Mouse (Mus musculus) erythroblast, adult 5-6 weeks (primary cell): ENCODE measurements at regions not wholly inside any gene's neighbourhood (a gene's known extent, or its start where the extent isn't known, plus 50 kb on each side); places are given as distances from the start of the nearest gene placed in this dataset.

Source experiments
- ATAC-seq: replicated peaks from 2 replicates; pipeline ENCODE4 v1.8.0; 2016; ENCODE audit warnings: moderate number of reproducible peaks, mild to moderate bottlenecking, moderate TSS enrichment, inconsistent platforms; ENCODE audit not compliant: poor library complexity, low FRiP score, severe bottlenecking

- no peak for ATAC-seq
These were observed 114.6 kb downstream of the Erv3 start for GRCm38 (mm10) chr2:131744957-131745356.

DNA sequence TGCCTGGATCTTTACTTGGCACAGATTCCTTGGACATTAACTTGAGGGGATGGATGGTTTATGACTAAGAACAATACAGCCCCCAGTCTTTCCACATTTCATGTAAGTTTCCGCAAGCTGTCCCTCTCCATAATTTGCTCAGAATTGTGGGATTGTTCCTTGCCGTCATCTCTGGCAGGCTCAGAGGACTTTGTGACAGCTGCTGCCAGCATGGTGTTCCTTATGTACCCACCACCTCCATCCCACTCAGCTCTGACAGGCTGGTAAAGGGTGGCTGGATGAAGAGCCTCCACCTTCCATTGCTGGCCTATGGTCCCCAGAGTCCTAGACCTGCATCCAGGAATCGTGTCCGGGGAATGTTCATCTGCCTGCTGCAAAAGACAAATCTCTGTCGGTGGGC lies 119.1 kb downstream of the Erv3 start:
- no peak for ATAC-seq

DNA sequence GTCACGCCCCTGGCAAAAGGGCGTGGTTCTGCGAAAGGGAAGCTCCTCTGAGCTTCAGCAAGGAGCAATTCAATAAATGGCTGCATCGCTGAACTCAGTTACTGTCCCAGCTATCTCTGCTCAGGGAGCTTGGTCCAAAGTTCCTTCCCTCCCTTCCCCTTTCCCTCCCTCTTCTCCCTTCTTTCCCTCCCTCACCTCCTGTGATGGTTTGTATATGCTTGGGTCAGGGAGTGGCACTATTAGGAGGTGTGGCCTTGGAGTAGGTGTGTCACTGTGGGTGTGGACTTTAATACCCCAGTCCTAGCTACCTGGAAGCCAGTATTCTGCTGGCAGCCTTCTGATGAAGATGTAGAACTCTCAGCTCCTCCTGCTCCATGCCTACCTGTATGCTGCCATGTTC lies 120.5 kb downstream of the Erv3 start:
- ATAC-seq, result no peak

DNA sequence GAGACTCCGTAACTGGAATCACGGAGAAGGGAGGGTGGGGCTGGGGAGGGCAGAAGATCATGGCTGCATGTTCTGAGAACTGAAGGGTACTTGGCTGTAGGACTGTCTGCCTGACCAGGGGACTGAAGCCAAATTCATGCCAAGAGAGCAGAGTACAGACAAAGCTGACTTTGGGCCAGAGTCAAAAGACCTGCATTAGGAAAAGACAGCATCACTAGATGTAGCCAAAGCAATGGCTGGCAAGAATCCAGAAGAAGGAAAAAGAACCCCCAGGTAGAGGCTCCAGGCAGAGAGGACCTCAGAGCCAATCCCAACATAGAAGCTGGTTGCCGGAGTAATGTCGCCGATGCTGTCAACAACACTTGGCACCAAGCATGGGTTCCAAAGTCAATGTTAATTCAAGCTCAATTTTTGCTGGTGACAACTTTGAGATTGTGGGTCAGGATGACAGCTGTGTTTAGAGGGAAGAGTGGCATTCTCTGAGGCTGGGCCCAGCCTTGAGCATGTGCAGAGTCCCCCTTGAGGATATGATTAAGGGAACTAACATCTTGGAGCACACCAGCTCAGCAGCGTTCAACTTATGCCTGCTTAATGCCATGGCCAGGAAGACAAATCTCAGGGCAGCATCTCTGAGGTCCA lies 124.7 kb downstream of the Erv3 start:
- ATAC-seq, result no peak

DNA sequence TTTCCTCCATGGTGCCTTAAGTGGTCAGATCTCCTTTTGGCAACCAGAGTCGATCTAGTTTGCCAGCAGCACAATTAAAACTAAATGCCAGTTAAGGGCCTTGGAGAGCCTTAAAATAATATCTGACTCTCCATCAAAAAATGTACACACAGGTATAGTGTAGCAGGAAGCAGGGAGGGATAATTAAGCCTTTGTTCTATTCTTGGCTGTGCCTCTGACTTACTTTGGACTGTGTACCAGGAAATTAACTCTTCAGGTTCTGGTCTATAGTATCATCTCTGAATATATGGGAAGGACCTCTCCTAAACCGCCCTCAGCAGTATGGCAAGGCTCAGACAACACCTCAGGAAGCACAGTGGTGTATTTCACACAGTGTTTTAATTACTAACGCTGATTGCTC lies 133.0 kb downstream of the Erv3 start:
- ATAC-seq, result no peak

DNA sequence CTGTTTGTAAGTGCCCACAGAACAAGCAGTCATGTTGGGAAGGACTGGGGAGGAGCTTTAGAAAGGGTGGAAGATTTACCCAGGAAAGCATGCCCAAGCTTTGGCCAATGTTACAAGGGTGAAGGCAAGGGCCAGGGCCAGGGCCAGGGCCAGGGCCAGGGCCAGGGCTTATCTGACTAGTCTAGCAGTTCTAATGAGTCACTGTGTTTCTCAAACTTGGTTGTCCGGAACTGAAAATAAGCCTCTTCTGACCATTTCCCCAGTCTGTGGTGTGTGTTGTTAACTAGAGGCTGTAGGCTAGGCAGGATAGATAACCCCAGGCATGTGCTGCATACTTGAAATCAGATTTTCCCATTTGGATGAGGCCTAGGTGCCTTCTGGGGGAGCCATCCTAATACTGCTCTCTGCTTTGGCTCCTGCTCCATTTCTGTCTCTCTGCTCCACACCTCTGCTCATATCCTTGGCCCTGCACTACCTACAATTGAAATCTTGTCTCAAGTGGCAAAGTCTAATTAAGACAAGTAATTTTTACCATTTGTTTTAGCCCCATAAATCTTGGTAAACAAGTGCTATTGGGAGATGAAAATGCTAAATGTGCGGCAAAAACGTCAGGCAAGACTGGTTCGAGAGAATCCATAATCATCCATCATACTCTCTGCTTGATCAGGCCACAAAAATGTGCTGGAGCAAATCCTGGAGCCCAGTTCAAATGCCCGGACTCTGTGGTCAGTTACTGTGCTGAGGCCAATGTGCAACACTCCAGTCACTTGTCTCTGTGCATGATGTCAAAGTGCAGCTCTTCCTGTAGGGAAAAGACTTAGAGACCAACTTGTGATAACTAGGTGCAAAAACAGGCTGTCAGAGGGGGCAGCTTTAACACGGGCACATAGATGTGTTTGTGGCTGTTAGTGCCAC lies 137.7 kb downstream of the Erv3 start:
- ATAC-seq, result no peak

DNA sequence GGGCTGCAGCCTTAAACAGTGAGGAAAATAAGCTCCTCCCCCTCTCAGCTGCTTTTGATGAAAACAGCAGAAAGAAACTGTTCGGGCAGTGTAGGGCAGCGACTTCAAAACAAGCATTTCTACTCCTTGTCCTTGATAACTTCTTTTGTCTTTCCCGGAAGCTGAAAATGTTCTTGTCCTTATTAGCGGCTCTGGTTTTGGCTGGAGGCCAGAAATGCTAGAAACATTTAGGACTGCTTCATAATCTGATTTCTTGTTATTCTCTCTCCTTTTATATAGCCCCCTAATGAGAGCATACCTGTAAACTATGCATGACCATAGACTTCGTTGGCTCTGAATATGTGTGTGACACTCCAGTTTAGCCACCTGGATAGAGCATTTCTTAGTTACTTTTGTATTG lies 142.0 kb downstream of the Erv3 start:
- no peak for ATAC-seq

GRCm38 (mm10) chr2:131716841-131717240 lies 142.7 kb downstream of the Erv3 start:
- no peak for ATAC-seq

DNA sequence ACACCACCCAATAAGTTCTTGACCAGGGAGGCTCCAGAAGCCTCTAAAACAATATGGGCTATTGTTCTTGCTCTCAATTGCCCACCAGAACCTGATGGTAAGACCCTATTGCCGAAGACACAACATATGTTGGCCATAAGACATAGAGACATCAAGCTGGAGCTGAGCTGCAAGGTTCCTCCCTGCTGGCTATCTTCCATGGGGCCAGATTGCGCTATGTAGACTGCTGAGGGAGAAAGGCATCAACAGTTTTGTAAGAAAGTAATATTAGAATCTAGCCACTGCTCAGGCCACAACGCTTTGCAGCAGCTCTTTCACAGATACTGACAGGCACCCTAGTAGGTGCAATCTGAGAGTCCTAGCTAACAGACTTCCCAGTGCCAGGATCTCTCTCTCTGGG lies 144.2 kb downstream of the Erv3 start:
- ATAC-seq, result no peak

GRCm38 (mm10) chr2:131711886-131712285 lies 147.7 kb downstream of the Erv3 start:
- ATAC-seq, result no peak

DNA sequence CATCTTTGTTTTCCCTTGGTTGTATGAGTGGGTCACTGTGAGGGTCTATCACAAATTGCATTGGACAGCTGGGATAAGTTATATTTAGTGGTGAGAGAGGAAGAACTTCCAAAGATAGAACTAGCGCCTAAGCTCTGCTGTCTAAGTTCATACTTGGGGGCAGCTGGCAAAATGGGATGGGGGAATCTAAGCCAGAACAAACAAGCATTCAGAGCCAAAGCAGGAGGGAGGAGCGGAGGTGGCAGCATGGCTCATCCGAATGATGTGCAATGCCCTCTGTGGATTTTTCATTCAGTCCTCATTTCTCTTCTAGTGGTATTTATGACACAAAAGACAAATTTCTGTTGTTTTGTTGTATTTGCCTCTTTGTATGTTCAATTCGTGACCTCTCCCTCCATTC lies 144.5 kb upstream of the Adra1d start:
- no peak for ATAC-seq

DNA sequence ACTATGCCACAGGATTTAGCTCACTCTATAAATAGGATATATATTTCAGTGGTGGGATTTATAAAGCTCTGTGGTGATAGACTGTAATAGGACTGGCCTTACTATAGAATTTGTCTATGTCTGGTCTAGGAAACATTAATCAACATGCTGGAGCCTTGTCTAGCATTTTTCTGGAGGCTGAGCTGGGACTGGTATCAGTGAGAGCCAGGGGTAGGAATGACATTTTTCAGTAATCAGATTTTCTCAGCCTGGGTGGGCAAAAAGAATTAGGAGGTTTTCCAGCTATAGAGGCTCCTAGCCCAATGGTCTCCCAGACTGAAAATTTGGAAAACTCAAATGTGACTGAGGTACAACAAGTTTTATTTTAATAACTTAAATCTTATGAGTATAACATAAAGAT lies 142.3 kb upstream of the Adra1d start:
- no peak for ATAC-seq

GRCm38 (mm10) chr2:131702146-131702545 lies 140.1 kb upstream of the Adra1d start:
- ATAC-seq, result no peak

DNA sequence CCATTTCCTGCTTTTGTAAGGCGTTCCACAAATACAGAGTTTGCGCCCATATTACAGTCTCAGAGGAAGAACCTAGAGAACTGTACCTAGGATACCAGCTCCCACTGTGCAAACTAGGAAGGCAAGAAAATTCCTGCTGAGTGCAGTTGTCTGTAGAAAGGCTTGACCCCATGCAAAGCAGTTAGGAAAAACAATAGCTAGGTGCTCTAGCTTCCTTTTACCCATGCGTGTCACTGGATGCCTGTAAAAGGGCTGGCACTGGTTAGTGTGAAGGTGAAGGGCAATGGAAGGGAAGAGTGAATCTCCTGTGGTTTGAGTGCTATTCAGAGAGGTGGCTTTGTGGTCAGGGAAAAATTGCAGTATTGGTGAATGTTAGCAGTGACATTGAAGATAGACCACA lies 137.7 kb upstream of the Adra1d start:
- no peak for ATAC-seq

GRCm38 (mm10) chr2:131698008-131698965 lies 136.2 kb upstream of the Adra1d start:
- ATAC-seq, result no peak

DNA sequence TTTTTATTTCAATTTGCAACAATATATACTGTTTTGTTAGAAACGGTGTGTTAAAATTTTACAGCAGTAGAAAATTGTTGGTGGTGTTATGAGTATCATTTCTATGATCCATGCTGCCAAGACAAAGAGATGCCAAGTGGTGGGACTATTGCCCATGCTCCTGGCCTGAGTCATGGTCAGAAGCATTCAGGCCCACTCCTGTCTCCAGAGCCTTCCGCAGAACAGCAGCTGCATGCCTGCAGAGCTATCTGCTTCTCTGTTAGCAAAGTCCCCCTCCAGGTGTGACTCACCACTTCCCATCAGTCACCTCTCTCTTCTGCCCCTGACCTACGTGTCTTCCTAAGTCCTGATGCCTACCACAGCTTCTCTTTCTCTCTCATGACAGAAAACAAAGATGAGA lies 134.2 kb upstream of the Adra1d start:
- no peak for ATAC-seq

DNA sequence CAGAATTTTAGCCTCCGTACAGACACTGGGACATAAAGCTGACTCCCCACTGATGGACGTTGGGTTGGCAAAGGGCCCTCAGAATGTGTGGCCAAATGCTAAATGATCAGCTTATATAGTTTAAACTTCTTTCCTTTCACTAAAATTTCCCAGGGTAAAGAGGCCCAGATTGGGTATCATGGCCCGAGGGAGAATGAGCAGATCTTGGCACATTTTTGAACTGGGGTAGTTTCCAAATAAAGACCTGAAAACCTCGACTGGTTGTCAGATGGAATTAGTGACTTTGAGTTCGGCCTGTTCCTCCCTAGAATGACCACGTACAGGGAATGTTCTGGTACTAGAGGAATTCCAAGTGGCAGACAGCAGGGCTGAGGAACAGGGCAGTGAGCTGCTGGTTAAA lies 127.9 kb upstream of the Adra1d start:
- ATAC-seq, result no peak

DNA sequence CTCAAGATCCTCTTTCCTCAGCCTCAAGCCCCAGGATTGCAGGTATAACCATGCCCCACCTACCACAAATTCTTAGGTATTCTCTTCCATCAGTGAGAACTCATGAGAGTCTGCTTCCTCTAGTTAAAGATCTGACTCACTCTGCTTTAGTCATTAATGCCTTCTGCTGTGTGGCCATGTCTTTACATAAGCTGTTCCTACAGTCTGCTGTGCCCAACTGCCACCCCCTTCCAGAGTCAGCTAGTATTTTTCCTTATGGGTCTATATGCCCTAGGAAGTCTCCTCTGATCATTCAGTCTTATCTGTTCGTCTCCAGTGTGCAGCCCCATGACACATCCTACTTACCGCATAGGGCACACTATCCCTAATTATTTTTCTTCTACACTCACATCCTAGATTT lies 126.2 kb upstream of the Adra1d start:
- ATAC-seq, result no peak

DNA sequence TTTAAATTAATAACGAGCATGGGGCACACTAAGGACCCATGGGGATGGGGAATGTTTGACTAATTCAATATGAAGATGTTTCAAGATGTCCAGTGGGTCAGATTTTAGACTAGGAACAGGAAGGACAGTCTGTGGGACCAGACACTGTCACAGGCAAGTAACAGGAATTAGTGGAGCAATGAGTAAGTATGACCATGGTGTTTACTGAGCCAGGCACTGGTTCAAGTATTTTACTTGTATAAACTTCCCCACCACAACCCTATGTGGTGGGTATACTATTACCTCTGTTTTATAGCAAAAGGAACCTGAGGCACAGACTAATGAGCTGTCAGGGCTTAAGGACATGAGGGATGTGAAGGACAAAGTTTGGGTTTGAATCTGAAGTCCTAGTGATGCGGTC lies 125.4 kb upstream of the Adra1d start:
- ATAC-seq, result no peak

- no peak for ATAC-seq
These were observed 124.7 kb upstream of the Adra1d start for GRCm38 (mm10) chr2:131686748-131687147.
